Mouse (Mus musculus) cerebellum, adult 2 months (tissue): ENCODE data around the gene Ypel2.
A peak's percentile ranks its signal among the peaks of the same experiment; 100 is the strongest.

Experiments
- CTCF ChIP-seq: fragments of 200-500 bp; IDR thresholded peaks from 2 replicates; pipeline ENCODE4 v1.5.1; 2011; ENCODE audit warnings: low read depth, mild to moderate bottlenecking, control low read depth, low read length, moderate library complexity, borderline replicate concordance; ENCODE audit not compliant: insufficient read depth
- POLR2A ChIP-seq: fragments of 200-500 bp; IDR thresholded peaks from 2 replicates; pipeline ENCODE4 v1.6.1; 2011; ENCODE audit warnings: low read length, control low read depth, borderline replicate concordance; ENCODE audit not compliant: insufficient read depth

- TF ChIP-seq CTCF, result peak; percentile 63
- no peak for TF ChIP-seq POLR2A
These were observed 17.0 kb upstream of the Ypel2 start for GRCm38 (mm10) chr11:87010476-87010875.
